Mouse (Mus musculus): ENCODE data around the gene Sh3pxd2a.

DNA sequence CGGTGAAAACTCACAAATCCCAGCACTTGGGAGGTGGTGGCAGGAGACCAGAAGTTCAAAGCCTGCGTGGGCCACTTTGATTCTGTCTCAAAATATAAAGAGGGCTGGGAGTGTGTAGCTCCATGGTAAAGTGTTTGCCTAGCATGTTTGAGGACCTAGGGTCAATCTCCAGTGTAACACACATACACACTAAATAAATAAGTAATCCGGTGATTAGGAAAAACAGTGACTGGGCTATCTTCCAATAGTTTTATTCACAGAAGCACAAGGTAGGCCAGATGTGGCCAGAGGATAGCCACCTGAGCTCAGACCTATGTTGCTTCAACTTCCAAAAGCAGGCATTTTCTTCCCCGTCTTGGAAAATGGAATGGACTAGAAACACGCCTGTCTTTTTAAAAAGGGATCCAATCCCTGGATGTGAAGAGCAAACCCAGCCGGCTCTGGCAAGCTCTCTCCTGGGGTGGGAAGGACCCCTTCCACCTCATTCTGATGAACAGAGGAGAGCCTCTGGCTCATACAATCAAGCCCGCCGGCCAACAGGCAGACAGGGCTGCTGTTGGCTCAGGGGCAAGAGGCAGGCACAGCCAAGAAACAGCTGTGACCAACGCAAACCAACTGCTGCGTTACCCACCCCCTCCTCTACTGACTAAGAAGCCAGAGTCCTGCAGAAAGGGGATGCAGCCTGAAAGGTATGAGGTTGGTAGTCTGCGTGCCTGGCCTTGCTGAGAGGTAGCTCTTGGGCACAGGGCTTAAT is 140.9 kb downstream of the Sh3pxd2a start:
- TF ChIP-seq CTCF (IDR thresholded peaks at IDR 0.05; ENCODE audit: extremely low read depth, insufficient read depth, low read length): no peak
- no peak for TF ChIP-seq POLR2A (IDR thresholded peaks at IDR 0.05; ENCODE audit: extremely low read depth, insufficient read depth, low read length)

Measured in cortical plate, adult 2 months (tissue).